Comparison of ENCODE assay signal across 14 mouse cellular contexts in genomic region chr2:168763785-168764184, GRCm38 (mm10). TPM values are rescaled to one million over a fixed set of nuclear protein-coding genes. Genes with fewer than 3 reads are reported as not detected.
DNase-seq lines count a peak whose midpoint lies in the region; ATAC-seq lines count a peak whose summit lies in the region.
"Had no signal": no experiment of that assay in that cellular context is flagged by ENCODE, and none has a peak within 500 bp of the region (broad histone marks: within the 10 kb centered on the region; RNA-seq: fewer than 3 reads in every experiment).

No protein-coding gene starts in this region.

- DNase-seq in neural tube, embryonic 11.5 days (ENCODE audit: low spot score) = no peak
- no peak for DNase-seq in neural tube, embryonic 10.5 days (ENCODE audit: extremely low spot score, low spot score)
- DNase-seq in adrenal gland, adult 2 months = no peak
- DNase-seq in layer of hippocampus, adult 18-20 months (ENCODE audit: low spot score in 2 of 2) = no peak
- DNase-seq: adrenal gland, postnatal 14 days; kidney, adult 18-20 months; left cerebral cortex, postnatal 4 days; right cerebral cortex, postnatal 14 days; thymus, postnatal 4 days had no signal

- no peaks in the 10 kb centered on the region for H3K9me3 ChIP-seq in neural tube, embryonic 11.5 days (ENCODE audit: control insufficient read depth, low read length)
- H3K9me3 ChIP-seq in forebrain, embryonic 15.5 days = no peaks in the 10 kb centered on the region
- H3K9me3 ChIP-seq in liver, embryonic 15.5 days (replicated peaks) = no peaks in the 10 kb centered on the region

- no peak overlapping the region for H3K27ac ChIP-seq in neural tube, embryonic 11.5 days (ENCODE audit: low read depth, low read length)
- no peak overlapping the region for H3K27ac ChIP-seq in forebrain, embryonic 15.5 days (replicated peaks)
- H3K27ac ChIP-seq in liver, embryonic 15.5 days (replicated peaks) = no peak overlapping the region
- H3K27ac ChIP-seq: macrophage had no signal

- 3% methylated on average over 7 of the region's 7 CpGs for WGBS in neural tube, embryonic 11.5 days
- 4% methylated on average over 7 of the region's 7 CpGs for WGBS in forebrain, embryonic 15.5 days
- 26% methylated on average over 7 of the region's 7 CpGs for whole genome bisulfite sequencing in liver, embryonic 15.5 days (ENCODE audit: insufficient replicate concordance)

- 0 out of 2 replicates have a peak, but pooled peaks cover 7% of the 10 kb centered on the region for H3K27me3 ChIP-seq in neural tube, embryonic 11.5 days (ENCODE audit: control insufficient read depth, insufficient read depth, low read length)
- peaks cover 51% of the 10 kb centered on the region for H3K27me3 ChIP-seq in forebrain, embryonic 15.5 days
- H3K27me3 ChIP-seq in liver, embryonic 15.5 days = peaks cover 78% of the 10 kb centered on the region

- no peak overlapping the region for H3K9ac ChIP-seq in neural tube, embryonic 11.5 days (ENCODE audit: low read length)
- H3K9ac ChIP-seq in forebrain, embryonic 15.5 days (replicated peaks) = no peak overlapping the region
- H3K9ac ChIP-seq in liver, embryonic 15.5 days = no peak overlapping the region

- peak overlapping the region; percentile 97 for H3K4me2 ChIP-seq in neural tube, embryonic 11.5 days (ENCODE audit: low read depth)
- peak overlapping the region; percentile 80 for H3K4me2 ChIP-seq in forebrain, embryonic 15.5 days (replicated peaks)
- peak overlapping the region; percentile 10; the same call in 1 of the 2 replicates for H3K4me2 ChIP-seq in liver, embryonic 15.5 days

- ATAC-seq in neural tube, embryonic 11.5 days (ENCODE audit: insufficient read depth, low FRiP score, low TSS enrichment) = no peak
- ATAC-seq in forebrain, embryonic 15.5 days (replicated peaks) = no peak
- no peak for ATAC-seq in liver, embryonic 15.5 days (ENCODE audit: insufficient read depth)
- ATAC-seq in frontal cortex, adult (ENCODE audit: low TSS enrichment) = no peak

- H3K4me3 ChIP-seq in neural tube, embryonic 11.5 days (ENCODE audit: low read depth, low read length) = 0 out of 2 replicates have a peak overlapping the region, but pooled peaks have one; percentile 8
- H3K4me3 ChIP-seq in forebrain, embryonic 15.5 days = peak overlapping the region; percentile 48
- no peak overlapping the region for H3K4me3 ChIP-seq in liver, embryonic 15.5 days (replicated peaks)

- H3K36me3 ChIP-seq in neural tube, embryonic 11.5 days (ENCODE audit: control insufficient read depth, insufficient read depth, low read length) = no peaks in the 10 kb centered on the region
- H3K36me3 ChIP-seq in forebrain, embryonic 15.5 days = no peaks in the 10 kb centered on the region
- no peaks in the 10 kb centered on the region for H3K36me3 ChIP-seq in liver, embryonic 15.5 days (replicated peaks)

- peaks cover 31% of the 10 kb centered on the region for H3K4me1 ChIP-seq in neural tube, embryonic 11.5 days (ENCODE audit: control insufficient read depth, insufficient read depth, low read length)
- peaks cover 49% of the 10 kb centered on the region for H3K4me1 ChIP-seq in forebrain, embryonic 15.5 days
- peaks cover 5% of the 10 kb centered on the region; the same call in 1 of the 2 replicates for H3K4me1 ChIP-seq in liver, embryonic 15.5 days (replicated peaks)

RNA-seq across cellular contexts. Expression of gene Sall4, which starts 4.0 kb away (rescaled TPM):
- 7.7 and 8.1 TPM in 2 replicates for polyA plus RNA-seq in neural tube, embryonic 11.5 days (2014; fragmentation: Nextera tagmentation; extraction: Ambion mirVana)
- 0.47 and 0.88 TPM in 2 replicates for polyA plus RNA-seq in forebrain, embryonic 15.5 days (2015; fragmentation: Nextera tagmentation; extraction: Ambion mirVana)
- 3.6 and 3.9 TPM in 2 replicates for polyA plus RNA-seq in liver, embryonic 15.5 days (2015; fragmentation: Nextera tagmentation; extraction: Ambion mirVana)
- not detected for total RNA-seq in adrenal gland, adult 2 months (2021)
- 0.03 TPM in 1 of 2 replicates, not detected in the other for polyA plus RNA-seq in adrenal gland, adult 2 months (2012; rRNA removed)
- total RNA-seq in layer of hippocampus, adult 18-20 months (2021) = 1 to 10 TPM in 1 of 2 experiments, under 1 TPM in 1; 0.96 to 1.2 TPM
- total RNA-seq: adrenal gland, postnatal 14 days; CH12.LX; left cerebral cortex, postnatal 4 days had no signal
- polyA plus RNA-seq: macrophage had no signal

RNA-seq across cellular contexts. Expression of gene Atp9a, which starts 21.6 kb away (rescaled TPM):
- polyA plus RNA-seq in neural tube, embryonic 11.5 days (2014; fragmentation: Nextera tagmentation; extraction: Ambion mirVana) = 24.7 and 30.4 TPM in 2 replicates
- 60.4 and 91.5 TPM in 2 replicates for polyA plus RNA-seq in forebrain, embryonic 15.5 days (2015; fragmentation: Nextera tagmentation; extraction: Ambion mirVana)
- polyA plus RNA-seq in liver, embryonic 15.5 days (2015; fragmentation: Nextera tagmentation; extraction: Ambion mirVana) = 3.3 and 4.2 TPM in 2 replicates
- total RNA-seq in adrenal gland, adult 2 months (2021) = 100 to 1,000 TPM in 1 of 2 experiments, 10 to 100 TPM in 1; 57.0 to 104 TPM
- 58.9 and 60.5 TPM in 2 replicates for polyA plus RNA-seq in adrenal gland, adult 2 months (2012; rRNA removed)
- total RNA-seq in layer of hippocampus, adult 18-20 months (2021) = 100 to 1,000 TPM; 366 to 370 TPM

Comparison
In these comparisons a context has a peak if more than half of its experiments do, and no peak if none do; other contexts are left out.
1. H3K4me2 ChIP-seq: peak in every context shown above with its lines; median percentile 97 in neural tube, embryonic 11.5 days; 80 in forebrain, embryonic 15.5 days; 10 in liver, embryonic 15.5 days.